Mouse (Mus musculus) CH12.LX (cell line): ENCODE data around the gene Cep70. TPM values are rescaled to one million over a fixed set of nuclear protein-coding genes. Genes with fewer than 3 reads are reported as not detected.

Experiments used
- DNase-seq: peaks from one replicate; pipeline ENCODE4 v3.0.0-alpha.2; 2013; ENCODE audit errors: extremely low read depth
- H3K27ac ChIP-seq: 2 replicates; pipeline ENCODE4 v1.5.1; 2012; ENCODE audit warnings: low read depth, mild to moderate bottlenecking, control low read depth, moderate library complexity; ENCODE audit not compliant: insufficient read depth
- H3K27me3 ChIP-seq: replicated peaks from 2 replicates; pipeline ENCODE3; 2012; ENCODE audit warnings: inconsistent platforms
- H3K36me3 ChIP-seq, 2 experiments: replicated peaks in 1 of 2; 2 replicates each; pipeline versions ENCODE3 to v1.6.1; 2012; ENCODE audit warnings: inconsistent platforms in 1 of 2, low read length in 1 of 2, mild to moderate bottlenecking in 1 of 2, mixed read lengths in 1 of 2, moderate library complexity in 1 of 2; ENCODE audit not compliant: control insufficient read depth in 1 of 2, insufficient read depth in 1 of 2
- H3K4me1 ChIP-seq, 2 experiments: 2 replicates each; pipeline ENCODE4 v1.6.1; 2012; ENCODE audit warnings: inconsistent platforms in 1 of 2, moderate library complexity in 1 of 2; ENCODE audit not compliant: insufficient read depth in 2 of 2, control insufficient read depth in 1 of 2
- H3K4me2 ChIP-seq: 2 replicates; pipeline ENCODE4 v1.6.1; 2012; ENCODE audit warnings: low read depth, mild to moderate bottlenecking, control low read depth; ENCODE audit not compliant: poor library complexity, insufficient read depth, severe bottlenecking
- H3K4me3 ChIP-seq, 3 experiments: fragments of 150-350 bp in 1 of 3; sonication (generic) in 1 of 3; replicated peaks in 1 of 3; 2 replicates each; pipeline versions ENCODE3 to v1.5.1; 2011 to 2012; ENCODE audit warnings: low read depth in 2 of 3, low read length in 2 of 3, mild to moderate bottlenecking in 2 of 3, moderate library complexity in 2 of 3, control low read depth in 1 of 3, improper control_type of control experiment in 1 of 3, inconsistent platforms in 1 of 3, mixed read lengths in 1 of 3; ENCODE audit not compliant: poor library complexity in 1 of 3
- H3K79me2 ChIP-seq: replicated peaks from 2 replicates; pipeline ENCODE4 v1.6.1; 2012; ENCODE audit warnings: mild to moderate bottlenecking, moderate library complexity; ENCODE audit not compliant: control insufficient read depth, poor library complexity, insufficient read depth, severe bottlenecking; ENCODE audit errors: extremely low read depth
- H3K9ac ChIP-seq: 2 replicates; pipeline ENCODE4 v1.6.1; 2012; ENCODE audit warnings: low read depth, mild to moderate bottlenecking, control low read depth, moderate library complexity; ENCODE audit not compliant: insufficient read depth
- H3K9me3 ChIP-seq: replicated peaks from 2 replicates; pipeline ENCODE3; 2012; ENCODE audit warnings: low read length, inconsistent platforms, mixed read lengths
- CHD1 ChIP-seq: IDR thresholded peaks from 2 replicates; pipeline ENCODE4 v1.6.1; 2012; ENCODE audit warnings: low read depth, low read length, improper control_type of control experiment, inconsistent platforms
- E2F4 ChIP-seq: IDR thresholded peaks from 2 replicates; pipeline ENCODE4 v1.6.1; 2011; ENCODE audit warnings: low read depth, low read length, improper control_type of control experiment; ENCODE audit not compliant: insufficient replicate concordance
- JUN ChIP-seq: IDR thresholded peaks from 2 replicates; pipeline ENCODE4 v1.6.1; 2011; ENCODE audit warnings: low read depth, mild to moderate bottlenecking, low read length, improper control_type of control experiment, moderate library complexity; ENCODE audit not compliant: insufficient read depth
- MXI1 ChIP-seq: IDR thresholded peaks from 2 replicates; pipeline ENCODE4 v1.6.1; 2011; ENCODE audit warnings: mild to moderate bottlenecking, low read depth, low read length, improper control_type of control experiment
- MYC ChIP-seq: IDR thresholded peaks from 2 replicates; pipeline ENCODE4 v1.6.1; 2011; ENCODE audit warnings: low read depth, mild to moderate bottlenecking, improper control_type of control experiment, low read length
- NELFE ChIP-seq: IDR thresholded peaks from 2 replicates; pipeline ENCODE4 v1.6.1; 2011; ENCODE audit warnings: low read depth, low read length, improper control_type of control experiment
- RCOR1 ChIP-seq: conservative IDR thresholded peaks from 2 replicates; pipeline ENCODE4 v1.6.1; 2012; ENCODE audit warnings: low read depth, mild to moderate bottlenecking, inconsistent platforms, low read length, improper control_type of control experiment
- USF2 ChIP-seq: conservative IDR thresholded peaks from 2 replicates; pipeline ENCODE4 v1.6.1; 2011; ENCODE audit warnings: low read depth, low read length, improper control_type of control experiment
- dilution Hi-C: fragments of 300-500 bp; cut with MboI; formaldehyde crosslinking; loops from 2 replicates; pipeline ENCODE4 v1.14.3; 2020; ENCODE audit warnings: low sequenced_read_pairs; ENCODE audit not compliant: extremely low pct_unique_long_range_greater_than_20kb, extremely low pct_ligation_motif_present
- in situ Hi-C: fragments of 300-500 bp; cut with MboI; formaldehyde crosslinking; loops from 3 replicates; pipeline ENCODE4 v1.14.3; 2019; ENCODE audit warnings: low sequenced_read_pairs, low pct_ligation_motif_present, low pct_unique_long_range_greater_than_20kb, mixed read lengths
- polyA plus RNA-seq: library from polyadenylated mRNA; unstranded; fragments of >175 nt; gene quantifications from 2 replicates; pipeline ENCODE4 v1.2.1, GENCODE M21; 2012; ENCODE audit warnings: low read depth; ENCODE audit not compliant: insufficient read length
- total RNA-seq, 2 experiments: library from RNA; depleted of rRNA; stranded (reverse); fragments of 300-350 nt in 1 of 2; fragments of >200 nt in 1 of 2; gene quantifications; 2 replicates each; pipeline ENCODE4 v1.2.3; 2012 to 2014

The Cep70 gene
- total and polyA plus RNA-seq, 3 experiments = 9.7 to 22.9 (median 10.2) TPM

- Histone ChIP-seq H3K36me3 (no peaks in the 10 kb centered on the region), H3K79me2 (no peaks in the 10 kb centered on the region), H3K9me3 (no peaks in the 10 kb centered on the region), H3K4me3 (no peak overlapping the region), H3K4me2 (no peak overlapping the region), H3K27ac (no peak overlapping the region), H3K4me1 (peaks cover 0 to 6% of the 10 kb centered on the region in 2 experiments; a peak in 2 of 4 replicates), H3K9ac (no peak overlapping the region), H3K27me3 (no peaks in the 10 kb centered on the region)
- DNase-seq = no peak
- no peak for TF ChIP-seq MXI1
- TF ChIP-seq CHD1 = no peak
- in situ Hi-C loops = no loop called here
- dilution Hi-C loops = no loop called here
These were observed 83.7 kb downstream of the Cep70 start for GRCm38 (mm10) chr9:99326881-99327280.

- no peak for DNase-seq
- dilution Hi-C loops (no loop called here), in situ Hi-C loops (no loop called here)
- TF ChIP-seq NELFE (no peak), E2F4 (no peak)
- H3K4me1 ChIP-seq = peaks cover 0 to 3% of the 10 kb centered on the region in 2 experiments; a peak in 1 of 4 replicates
- no peak overlapping the region for H3K27ac ChIP-seq
- no peaks in the 10 kb centered on the region for H3K9me3 ChIP-seq
- no peaks in the 10 kb centered on the region for H3K79me2 ChIP-seq
- H3K9ac ChIP-seq = no peak overlapping the region
- H3K4me3 ChIP-seq = no peak overlapping the region
- H3K36me3 ChIP-seq = no peaks in the 10 kb centered on the region
- no peak overlapping the region for H3K4me2 ChIP-seq
- H3K27me3 ChIP-seq = no peaks in the 10 kb centered on the region
These were observed 93.4 kb downstream of the Cep70 start for GRCm38 (mm10) chr9:99336538-99336937.

GRCm38 (mm10) chr9:99338293-99338692, 95.1 kb downstream of the Cep70 start:
- Histone ChIP-seq H3K9me3 (no peaks in the 10 kb centered on the region), H3K4me3 (no peak overlapping the region), H3K79me2 (no peaks in the 10 kb centered on the region), H3K4me1 (peaks cover 0 to 3% of the 10 kb centered on the region in 2 experiments; a peak in 1 of 4 replicates), H3K36me3 (no peaks in the 10 kb centered on the region), H3K27ac (no peak overlapping the region), H3K27me3 (no peaks in the 10 kb centered on the region)
- in situ Hi-C loops = no loop called here
- dilution Hi-C loops = no loop called here
- TF ChIP-seq USF2 (no peak), JUN (no peak), RCOR1 (no peak), MYC (no peak)
- TF ChIP-seq, all 38 proteins: peak for 0
- Histone ChIP-seq H3K4me2 (no peak overlapping the region), H3K9ac (no peak overlapping the region)
- no peak for DNase-seq
